Mouse (Mus musculus): ENCODE measurements at regions not wholly inside any gene's neighbourhood (a gene's known extent, or its start where the extent isn't known, plus 50 kb on each side); places are given as distances from the start of the nearest gene placed in this dataset.
"Not testable (repeated sequence)": the region's sequence is repeated elsewhere in the genome, so short reads cannot be mapped to it uniquely, and the experiment has no call there.

- H3K9ac ChIP-seq (ENCODE audit: low read length): no peak overlapping the region
- 92% methylated on average over 6 of the region's 6 CpGs for WGBS
Measured at GRCm38 (mm10) chr6:143451869-143452268, 284.8 kb downstream of the Etnk1 start.

DNA sequence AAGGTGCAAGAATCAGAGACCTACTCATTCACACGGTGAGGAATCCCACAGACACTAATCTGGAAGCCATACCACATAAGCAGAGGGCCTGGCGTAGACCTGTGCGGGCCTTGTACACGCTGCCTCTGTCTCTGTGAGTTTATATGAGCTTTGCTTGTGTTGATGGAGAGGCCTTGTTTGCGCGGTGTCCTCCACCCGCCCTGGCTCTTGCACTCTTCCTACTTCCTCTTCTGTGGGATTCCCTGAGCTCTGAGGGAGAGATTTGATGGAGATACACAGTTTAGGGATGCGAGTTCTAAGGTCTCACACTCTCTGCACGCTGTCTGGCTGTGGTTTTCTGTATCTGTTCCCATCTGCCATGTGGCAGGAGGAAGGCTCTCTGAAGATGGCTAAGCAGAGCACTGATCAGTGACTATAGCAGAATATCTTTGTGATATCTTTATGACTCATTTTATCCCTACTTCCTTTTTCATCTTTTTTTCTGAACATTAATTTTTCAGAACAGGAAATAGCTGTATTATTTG is 287.7 kb downstream of the Etnk1 start:
- 92% methylated on average over 9 of the region's 9 CpGs for WGBS
- no peak for ATAC-seq
- no peak for DNase-seq (ENCODE audit: low spot score)

More at GRCm38 (mm10) chr6:143451869-143452268, 284.8 kb downstream of the Etnk1 start:
- Histone ChIP-seq H3K27ac (ENCODE audit: low read depth, low read length) (no peak overlapping the region), H3K4me1 (ENCODE audit: control insufficient read depth, insufficient read depth, low read length) (no peaks in the 10 kb centered on the region), H3K36me3 (ENCODE audit: control insufficient read depth, insufficient read depth, low read length) (no peaks in the 10 kb centered on the region), H3K9me3 (replicated peaks; ENCODE audit: control insufficient read depth, low read length) (no peaks in the 10 kb centered on the region), H3K4me3 (ENCODE audit: low read depth, low read length) (no peak overlapping the region), H3K27me3 (replicated peaks; ENCODE audit: control insufficient read depth, insufficient read depth, low read length) (no peaks in the 10 kb centered on the region), H3K4me2 (ENCODE audit: low read length) (no peak overlapping the region)
- ATAC-seq: no peak
- no peak for DNase-seq (ENCODE audit: low spot score)

DNA sequence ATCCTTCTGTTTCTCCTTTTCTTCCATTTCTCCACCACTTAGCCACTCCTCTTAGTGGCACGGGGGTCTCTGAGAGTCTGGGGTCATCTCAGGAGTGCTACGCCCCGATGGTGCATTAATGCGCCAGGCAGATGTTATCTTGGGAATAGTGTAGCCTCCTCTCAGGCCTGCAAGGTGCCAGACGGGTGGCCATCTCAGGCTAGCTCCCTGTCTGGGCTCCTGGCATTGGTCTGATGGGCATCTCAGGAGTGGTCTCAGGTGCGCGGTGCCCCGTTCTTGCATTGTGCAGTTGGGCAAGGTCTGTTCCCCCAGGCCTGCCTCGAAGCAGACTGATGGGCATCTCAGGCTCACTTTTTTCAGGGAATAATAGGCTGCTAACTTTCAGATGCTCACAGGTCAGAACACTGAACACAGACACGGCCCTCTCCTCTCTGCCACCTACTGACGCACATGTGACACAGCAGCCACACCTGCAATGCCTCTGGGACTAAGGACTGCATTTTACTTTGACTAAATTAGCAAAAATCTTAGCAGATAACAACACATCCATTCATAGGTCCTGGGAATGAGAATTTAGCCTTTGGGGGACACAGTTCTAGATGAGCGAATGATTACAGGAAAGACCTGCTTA is 298.0 kb downstream of the Etnk1 start:
- ATAC-seq (no peak), DNase-seq (ENCODE audit: low spot score) (no peak)
- Histone ChIP-seq H3K4me1 (ENCODE audit: control insufficient read depth, insufficient read depth, low read length) (no peaks in the 10 kb centered on the region), H3K27ac (ENCODE audit: low read depth, low read length) (no peak overlapping the region), H3K4me3 (ENCODE audit: low read depth, low read length) (no peak overlapping the region), H3K9ac (ENCODE audit: low read length) (no peak overlapping the region), H3K27me3 (replicated peaks; ENCODE audit: control insufficient read depth, insufficient read depth, low read length) (no peaks in the 10 kb centered on the region), H3K4me2 (ENCODE audit: low read length) (no peak overlapping the region), H3K36me3 (ENCODE audit: control insufficient read depth, insufficient read depth, low read length) (no peaks in the 10 kb centered on the region), H3K9me3 (replicated peaks; ENCODE audit: control insufficient read depth, low read length) (no peaks in the 10 kb centered on the region)
- WGBS: 78% methylated on average over 12 of the region's 12 CpGs

More for the DNA sequence above, 287.7 kb downstream of the Etnk1 start:
- no peak overlapping the region for H3K4me3 ChIP-seq (ENCODE audit: low read depth, low read length)
- no peak overlapping the region for H3K4me2 ChIP-seq (ENCODE audit: low read length)
- no peaks in the 10 kb centered on the region for H3K9me3 ChIP-seq (replicated peaks; ENCODE audit: control insufficient read depth, low read length)
- H3K4me1 ChIP-seq (ENCODE audit: control insufficient read depth, insufficient read depth, low read length): no peaks in the 10 kb centered on the region
- H3K27ac ChIP-seq (ENCODE audit: low read depth, low read length): no peak overlapping the region
- no peaks in the 10 kb centered on the region for H3K36me3 ChIP-seq (ENCODE audit: control insufficient read depth, insufficient read depth, low read length)
- no peaks in the 10 kb centered on the region for H3K27me3 ChIP-seq (replicated peaks; ENCODE audit: control insufficient read depth, insufficient read depth, low read length)
- no peak overlapping the region for H3K9ac ChIP-seq (ENCODE audit: low read length)

GRCm38 (mm10) chr6:143472676-143473075 is 305.7 kb downstream of the Etnk1 start:
- H3K4me1 ChIP-seq (ENCODE audit: control insufficient read depth, insufficient read depth, low read length); H3K4me3 ChIP-seq (ENCODE audit: low read depth, low read length); H3K27ac ChIP-seq (ENCODE audit: low read depth, low read length); H3K9ac ChIP-seq (ENCODE audit: low read length); H3K36me3 ChIP-seq (ENCODE audit: control insufficient read depth, insufficient read depth, low read length); H3K4me2 ChIP-seq (ENCODE audit: low read length); H3K27me3 ChIP-seq (replicated peaks; ENCODE audit: control insufficient read depth, insufficient read depth, low read length); ATAC-seq; DNase-seq (ENCODE audit: low spot score); H3K9me3 ChIP-seq (replicated peaks; ENCODE audit: control insufficient read depth, low read length): not testable (repeated sequence)
- WGBS: 95% methylated on average over 11 of the region's 12 CpGs

GRCm38 (mm10) chr6:143474396-143474795 is 307.4 kb downstream of the Etnk1 start:
- H3K36me3 ChIP-seq (ENCODE audit: control insufficient read depth, insufficient read depth, low read length): no peaks in the 10 kb centered on the region
- H3K27ac ChIP-seq (ENCODE audit: low read depth, low read length): no peak overlapping the region
- H3K4me3 ChIP-seq (ENCODE audit: low read depth, low read length): no peak overlapping the region
- no peak overlapping the region for H3K4me2 ChIP-seq (ENCODE audit: low read length)
- H3K27me3 ChIP-seq (replicated peaks; ENCODE audit: control insufficient read depth, insufficient read depth, low read length): no peaks in the 10 kb centered on the region
- ATAC-seq (no peak), DNase-seq (ENCODE audit: low spot score) (no peak)
- H3K9me3 ChIP-seq (replicated peaks; ENCODE audit: control insufficient read depth, low read length): no peaks in the 10 kb centered on the region
- H3K9ac ChIP-seq (ENCODE audit: low read length): no peak overlapping the region
- WGBS: 80% methylated on average over 5 of the region's 5 CpGs
- H3K4me1 ChIP-seq (ENCODE audit: control insufficient read depth, insufficient read depth, low read length): no peaks in the 10 kb centered on the region

GRCm38 (mm10) chr6:143475296-143475695 is 308.3 kb downstream of the Etnk1 start:
- ATAC-seq: no peak
- 78% methylated on average over 7 of the region's 7 CpGs for WGBS
- DNase-seq (ENCODE audit: low spot score): no peak
- Histone ChIP-seq H3K4me1 (ENCODE audit: control insufficient read depth, insufficient read depth, low read length) (no peaks in the 10 kb centered on the region), H3K27ac (ENCODE audit: low read depth, low read length) (no peak overlapping the region), H3K9ac (ENCODE audit: low read length) (no peak overlapping the region), H3K4me3 (ENCODE audit: low read depth, low read length) (no peak overlapping the region), H3K27me3 (replicated peaks; ENCODE audit: control insufficient read depth, insufficient read depth, low read length) (no peaks in the 10 kb centered on the region), H3K36me3 (ENCODE audit: control insufficient read depth, insufficient read depth, low read length) (no peaks in the 10 kb centered on the region), H3K4me2 (ENCODE audit: low read length) (no peak overlapping the region), H3K9me3 (replicated peaks; ENCODE audit: control insufficient read depth, low read length) (no peaks in the 10 kb centered on the region)

DNA sequence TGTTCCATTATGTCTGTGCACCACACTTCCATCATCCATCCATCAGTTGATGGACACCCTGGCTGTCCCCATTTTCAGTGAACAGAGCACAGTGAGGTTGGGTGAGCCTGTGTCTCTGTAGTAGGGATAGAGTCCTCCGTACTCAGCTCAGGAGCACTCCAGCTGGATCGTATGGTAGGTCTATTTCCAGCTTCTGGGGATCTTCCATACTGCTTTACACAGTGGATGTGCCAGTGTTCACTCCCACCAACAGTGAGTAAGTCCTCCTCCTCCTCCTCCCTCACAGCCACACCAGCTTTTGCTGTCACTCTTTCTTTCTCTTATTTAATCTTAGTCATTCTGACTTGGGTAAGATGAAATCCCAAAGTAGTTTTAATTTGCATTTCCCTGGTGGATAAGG is 310.4 kb downstream of the Etnk1 start:
- Histone ChIP-seq H3K36me3 (ENCODE audit: control insufficient read depth, insufficient read depth, low read length) (no peaks in the 10 kb centered on the region), H3K4me1 (ENCODE audit: control insufficient read depth, insufficient read depth, low read length) (no peaks in the 10 kb centered on the region), H3K9ac (ENCODE audit: low read length) (no peak overlapping the region), H3K4me3 (ENCODE audit: low read depth, low read length) (no peak overlapping the region), H3K9me3 (replicated peaks; ENCODE audit: control insufficient read depth, low read length) (no peaks in the 10 kb centered on the region), H3K4me2 (ENCODE audit: low read length) (no peak overlapping the region), H3K27ac (ENCODE audit: low read depth, low read length) (no peak overlapping the region), H3K27me3 (replicated peaks; ENCODE audit: control insufficient read depth, insufficient read depth, low read length) (no peaks in the 10 kb centered on the region)
- ATAC-seq: no peak
- 88% methylated on average over 2 of the region's 2 CpGs for whole genome bisulfite sequencing
- DNase-seq (ENCODE audit: low spot score): no peak

- no peak overlapping the region for H3K9ac ChIP-seq (ENCODE audit: low read length)
- no peak for DNase-seq (ENCODE audit: low spot score)
- no peak for ATAC-seq
- no peaks in the 10 kb centered on the region for H3K4me1 ChIP-seq (ENCODE audit: control insufficient read depth, insufficient read depth, low read length)
- H3K9me3 ChIP-seq (replicated peaks; ENCODE audit: control insufficient read depth, low read length): no peaks in the 10 kb centered on the region
- no peaks in the 10 kb centered on the region for H3K36me3 ChIP-seq (ENCODE audit: control insufficient read depth, insufficient read depth, low read length)
- WGBS: 89% methylated on average over 7 of the region's 7 CpGs
- H3K27me3 ChIP-seq (replicated peaks; ENCODE audit: control insufficient read depth, insufficient read depth, low read length): no peaks in the 10 kb centered on the region
- H3K27ac ChIP-seq (ENCODE audit: low read depth, low read length): no peak overlapping the region
- H3K4me2 ChIP-seq (ENCODE audit: low read length): no peak overlapping the region
- H3K4me3 ChIP-seq (ENCODE audit: low read depth, low read length): no peak overlapping the region
Measured at GRCm38 (mm10) chr6:143479239-143479638, 312.2 kb downstream of the Etnk1 start.

DNA sequence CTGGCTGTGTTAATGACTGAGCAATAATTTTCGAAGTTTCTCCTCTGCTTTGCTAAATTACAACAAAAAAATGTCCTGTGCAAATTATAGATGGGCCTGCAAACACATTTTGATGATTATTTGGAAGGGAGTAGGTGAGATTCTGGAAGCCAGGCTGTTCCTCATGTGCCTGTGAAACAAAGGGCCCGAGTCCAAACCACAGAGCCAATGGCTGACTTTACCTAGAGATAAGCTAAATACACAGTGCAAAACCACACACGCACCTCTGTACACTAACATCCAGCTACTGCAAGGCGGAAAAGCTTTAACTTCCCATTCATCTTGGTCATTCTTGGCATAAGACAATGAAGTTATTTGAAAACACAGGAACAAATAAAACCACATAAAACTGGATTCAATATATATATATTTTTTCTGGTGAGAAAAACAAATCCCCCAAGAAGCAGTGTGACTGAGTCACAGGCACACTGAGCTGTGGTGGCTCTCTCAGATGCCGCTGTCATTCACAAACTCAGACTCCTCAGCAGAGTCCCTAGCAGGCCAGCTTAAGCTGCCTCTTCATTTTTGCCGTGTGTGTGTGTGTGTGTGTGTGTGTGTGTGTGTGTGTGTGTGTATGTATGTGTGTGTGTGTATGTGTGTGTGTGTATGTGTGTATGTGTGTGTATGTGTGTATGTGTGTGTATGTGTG is 312.8 kb downstream of the Etnk1 start:
- Histone ChIP-seq H3K4me3 (ENCODE audit: low read depth, low read length) (no peak overlapping the region), H3K4me2 (ENCODE audit: low read length) (no peak overlapping the region), H3K9ac (ENCODE audit: low read length) (no peak overlapping the region), H3K36me3 (ENCODE audit: control insufficient read depth, insufficient read depth, low read length) (no peaks in the 10 kb centered on the region), H3K9me3 (replicated peaks; ENCODE audit: control insufficient read depth, low read length) (no peaks in the 10 kb centered on the region), H3K4me1 (ENCODE audit: control insufficient read depth, insufficient read depth, low read length) (no peaks in the 10 kb centered on the region), H3K27ac (ENCODE audit: low read depth, low read length) (no peak overlapping the region), H3K27me3 (replicated peaks; ENCODE audit: control insufficient read depth, insufficient read depth, low read length) (no peaks in the 10 kb centered on the region)
- WGBS: 88% methylated on average over 6 of the region's 6 CpGs
- ATAC-seq (no peak), DNase-seq (ENCODE audit: low spot score) (no peak)
